Mouse (Mus musculus) forebrain, embryonic 16.5 days (tissue): ENCODE measurements at regions not wholly inside any gene's neighbourhood (a gene's known extent, or its start where the extent isn't known, plus 50 kb on each side); places are given as distances from the start of the nearest gene placed in this dataset.
"Not testable (repeated sequence)": the region's sequence is repeated elsewhere in the genome, so short reads cannot be mapped to it uniquely, and the experiment has no call there.

Experiments used
- ATAC-seq: fragments of 200-750 bp; cut with Nextera tagmentation; 2 replicates; pipeline ENCODE4 v1.8.0; 2017; ENCODE audit warnings: mild to moderate bottlenecking, moderate library complexity
- H3K27ac ChIP-seq: fragments of 300-500 bp; sonication (generic); 2 replicates; pipeline ENCODE4 v1.5.1; 2014; ENCODE audit warnings: low read length, control low read depth
- H3K27me3 ChIP-seq: fragments of 300-500 bp; sonication (generic); replicated peaks from 2 replicates; pipeline ENCODE4 v1.6.1; 2014; ENCODE audit warnings: low read length; ENCODE audit not compliant: control insufficient read depth, insufficient read depth
- H3K36me3 ChIP-seq: fragments of 300-500 bp; sonication (generic); 2 replicates; pipeline ENCODE4 v1.6.1; 2014; ENCODE audit not compliant: control insufficient read depth, insufficient read depth
- H3K4me1 ChIP-seq: fragments of 300-500 bp; sonication (generic); replicated peaks from 2 replicates; pipeline ENCODE4 v1.6.1; 2014; ENCODE audit warnings: low read length; ENCODE audit not compliant: control insufficient read depth, insufficient read depth
- H3K4me2 ChIP-seq: fragments of 300-500 bp; sonication (generic); 2 replicates; pipeline ENCODE4 v1.6.1; 2014; ENCODE audit warnings: mild to moderate bottlenecking, low read length, control low read depth
- H3K4me3 ChIP-seq: fragments of 300-500 bp; sonication (generic); replicated peaks from 2 replicates; pipeline ENCODE4 v1.5.1; 2014; ENCODE audit warnings: mild to moderate bottlenecking, low read length, control low read depth
- H3K9ac ChIP-seq: fragments of 300-500 bp; sonication (generic); replicated peaks from 2 replicates; pipeline ENCODE4 v1.6.1; 2014; ENCODE audit warnings: low read depth, low read length, control low read depth
- H3K9me3 ChIP-seq: fragments of 300-500 bp; sonication (generic); 2 replicates; pipeline ENCODE4 v1.6.1; 2016; ENCODE audit warnings: low read length; ENCODE audit not compliant: control insufficient read depth
- WGBS: fragments of 180-500 bp; shearing (Covaris S2); extraction: QIAGEN DNeasy Blood & Tissue Kit; methylation state at CpG from one replicate; pipeline ENCODE4 v1.1.7; 2014; 5-methylcytosine and 5-hydroxymethylcytosine counted together

DNA sequence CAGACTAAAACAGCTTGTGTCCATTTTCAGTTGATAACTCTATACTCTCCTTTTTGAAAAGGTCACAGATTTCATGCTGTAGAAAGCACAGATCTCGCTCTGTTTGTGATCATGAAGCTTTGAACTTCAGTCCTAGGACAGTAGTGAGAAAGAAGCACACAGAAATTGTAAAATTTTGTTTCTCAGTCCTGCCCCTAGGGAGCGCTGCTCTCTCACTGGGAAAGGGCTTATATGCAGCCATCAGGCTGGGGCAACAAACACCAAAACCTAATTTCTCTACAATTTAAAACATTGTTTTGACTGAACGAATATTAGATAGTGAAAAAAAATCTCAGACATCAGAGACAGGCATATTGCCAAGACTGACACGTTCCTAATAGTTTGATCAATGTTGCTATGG, 838.9 kb upstream of the Olfr1507 start:
- H3K4me2 ChIP-seq, H3K4me3 ChIP-seq, ATAC-seq, H3K36me3 ChIP-seq, H3K27me3 ChIP-seq, H3K9ac ChIP-seq, H3K27ac ChIP-seq, H3K4me1 ChIP-seq, H3K9me3 ChIP-seq: not testable (repeated sequence)
- no CpG with 5 or more reads among the region's 4 CpGs for WGBS

DNA sequence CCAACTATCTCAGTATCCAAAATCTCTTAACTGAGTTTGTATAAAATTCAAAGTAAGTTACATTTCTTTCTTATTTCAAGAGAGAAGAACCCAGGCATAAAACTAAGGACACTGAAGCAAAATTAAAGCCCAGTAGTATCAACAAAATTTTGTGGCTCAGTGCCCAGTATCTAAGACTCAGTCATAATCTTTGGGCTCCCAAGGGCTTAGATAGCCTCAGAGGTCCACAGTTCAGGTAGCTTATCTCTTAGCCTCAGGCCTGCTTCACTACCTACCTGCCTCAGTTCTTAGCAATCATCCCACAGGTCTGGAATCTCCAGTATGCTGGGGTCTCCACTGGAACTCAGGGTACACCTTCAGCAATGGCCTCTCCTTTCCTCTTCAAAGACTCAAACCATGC, 835.6 kb upstream of the Olfr1507 start:
- not testable (repeated sequence) for H3K9ac ChIP-seq, ATAC-seq, H3K27me3 ChIP-seq

DNA sequence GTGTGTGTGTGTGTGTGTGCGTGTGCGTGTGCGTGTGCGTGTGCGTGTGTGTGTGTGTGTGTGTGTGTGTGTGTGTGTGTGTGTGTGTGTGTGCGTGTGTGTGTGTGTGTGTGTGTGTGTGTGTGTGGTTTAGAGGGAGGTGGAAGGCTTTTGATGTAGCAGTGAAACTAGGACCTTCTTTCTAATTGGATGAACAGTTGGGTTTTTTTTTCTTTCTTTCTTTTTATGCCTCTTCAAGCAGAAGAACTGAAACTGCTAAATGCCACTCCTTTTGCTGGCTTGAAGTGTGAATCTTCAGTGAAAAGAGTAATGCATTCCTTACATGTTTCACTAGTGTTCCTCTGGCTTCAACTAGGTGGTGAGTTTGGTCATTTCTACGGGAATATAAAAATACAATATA, 828.8 kb upstream of the Olfr1507 start:
- not testable (repeated sequence) for H3K4me2 ChIP-seq, H3K27me3 ChIP-seq, H3K4me3 ChIP-seq, H3K9me3 ChIP-seq, H3K4me1 ChIP-seq, ATAC-seq, H3K36me3 ChIP-seq, H3K27ac ChIP-seq, H3K9ac ChIP-seq
- no CpG with 5 or more reads among the region's 7 CpGs for WGBS

More for the DNA sequence above, 835.6 kb upstream of the Olfr1507 start:
- H3K4me2 ChIP-seq, H3K4me1 ChIP-seq, H3K4me3 ChIP-seq, H3K27ac ChIP-seq, H3K9me3 ChIP-seq, H3K36me3 ChIP-seq: not testable (repeated sequence)

DNA sequence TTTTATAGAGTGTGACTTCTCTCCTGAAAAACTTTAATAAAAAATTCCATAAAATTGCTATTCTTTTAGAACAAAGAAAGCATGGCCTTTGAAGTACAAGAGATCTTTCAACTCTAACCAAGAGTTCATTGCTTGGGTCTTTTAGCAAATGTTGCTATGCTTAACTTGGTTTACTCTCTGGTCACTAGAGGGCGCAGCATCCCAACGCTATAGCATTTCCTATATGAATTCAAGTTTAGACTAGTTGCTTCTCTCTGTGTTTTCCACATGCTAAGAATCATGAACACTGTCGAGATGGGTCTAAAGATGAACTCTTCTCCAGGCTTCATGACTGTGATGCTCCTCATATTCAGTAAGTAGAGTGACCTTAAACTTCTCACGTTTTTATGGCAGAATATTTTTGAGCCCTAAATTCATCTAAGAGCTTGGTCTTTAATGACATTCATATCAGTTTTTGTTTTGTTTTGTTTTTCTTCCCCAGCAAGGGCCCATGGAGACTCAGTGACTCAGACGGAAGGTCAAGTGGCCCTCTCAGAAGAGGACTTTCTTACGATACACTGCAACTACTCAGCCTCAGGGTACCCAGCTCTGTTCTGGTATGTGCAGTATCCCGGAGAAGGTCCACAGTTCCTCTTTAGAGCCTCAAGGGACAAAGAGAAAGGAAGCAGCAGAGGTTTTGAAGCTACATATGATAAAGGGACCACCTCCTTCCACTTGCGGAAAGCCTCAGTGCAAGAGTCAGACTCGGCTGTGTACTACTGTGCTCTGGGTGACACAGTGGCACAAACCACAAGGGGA, 823.2 kb upstream of the Olfr1507 start:
- ATAC-seq, H3K4me1 ChIP-seq, H3K27ac ChIP-seq, H3K9ac ChIP-seq, H3K27me3 ChIP-seq, H3K36me3 ChIP-seq, H3K4me3 ChIP-seq, H3K4me2 ChIP-seq, H3K9me3 ChIP-seq: not testable (repeated sequence)
- WGBS: no CpG with 5 or more reads among the region's 9 CpGs

DNA sequence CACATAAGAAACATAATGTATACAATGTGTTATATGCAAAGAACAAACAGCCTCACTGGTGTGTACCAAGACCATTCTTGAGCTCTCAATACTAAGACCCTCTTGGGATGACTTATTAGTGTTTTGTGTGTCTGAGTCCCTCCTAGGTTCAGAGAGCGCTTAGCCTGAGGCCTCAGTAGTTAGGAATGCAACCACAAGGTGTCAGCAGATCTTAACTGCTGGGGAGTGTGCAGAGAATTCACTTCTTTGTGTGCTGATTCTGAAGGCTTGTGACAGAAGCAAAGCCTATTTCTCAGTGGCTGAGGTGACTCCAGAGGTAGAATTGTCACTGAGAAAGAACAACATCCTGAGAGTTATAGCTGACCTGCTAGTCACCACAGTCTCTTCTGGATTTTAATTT, 816.9 kb upstream of the Olfr1507 start:
- H3K36me3 ChIP-seq, H3K4me1 ChIP-seq, H3K4me2 ChIP-seq, H3K9me3 ChIP-seq, H3K27ac ChIP-seq, ATAC-seq, H3K9ac ChIP-seq, H3K27me3 ChIP-seq, H3K4me3 ChIP-seq: not testable (repeated sequence)
- 27% methylated on average over 1 of the region's 1 CpGs for WGBS

DNA sequence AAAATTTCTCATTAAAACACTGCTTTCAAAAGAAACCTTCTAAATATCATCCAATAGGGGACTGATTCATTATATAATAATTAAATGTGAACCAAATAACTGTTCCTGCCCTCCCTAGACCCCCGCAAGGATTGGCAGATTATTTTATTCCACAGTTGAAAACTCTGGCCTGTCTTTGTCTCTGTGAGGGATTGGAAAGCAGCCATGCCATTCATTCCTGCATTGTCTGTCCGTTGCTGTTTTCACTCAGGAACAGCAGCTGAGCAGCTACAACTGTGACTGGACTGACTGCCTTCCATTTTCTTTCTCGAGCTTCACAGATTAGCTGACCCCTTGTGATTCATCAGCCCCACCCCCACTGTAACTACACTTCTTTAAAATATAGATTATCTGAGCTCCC, 807.6 kb upstream of the Olfr1507 start:
- H3K4me1 ChIP-seq, H3K36me3 ChIP-seq, H3K4me3 ChIP-seq, H3K4me2 ChIP-seq, ATAC-seq, H3K27ac ChIP-seq, H3K27me3 ChIP-seq, H3K9me3 ChIP-seq, H3K9ac ChIP-seq: not testable (repeated sequence)
- no CpG with 5 or more reads among the region's 3 CpGs for WGBS

DNA sequence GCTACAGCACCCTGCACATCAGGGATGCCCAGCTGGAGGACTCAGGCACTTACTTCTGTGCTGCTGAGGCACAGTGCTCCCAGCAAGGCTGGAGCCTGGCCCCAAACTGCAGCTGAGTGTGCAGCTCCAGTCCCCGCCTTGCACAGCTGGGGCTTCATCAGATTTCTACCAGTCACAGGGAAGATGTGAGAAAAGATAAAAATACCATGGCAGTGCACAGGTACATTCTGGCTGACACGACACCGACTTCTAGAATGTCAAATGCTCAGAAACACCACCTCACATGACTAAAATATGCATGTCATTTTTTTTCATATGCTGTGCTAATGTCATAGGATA, 806.9 kb upstream of the Olfr1507 start:
- no CpG with 5 or more reads among the region's 3 CpGs for WGBS
- not testable (repeated sequence) for H3K27me3 ChIP-seq, H3K4me1 ChIP-seq, H3K4me3 ChIP-seq, H3K27ac ChIP-seq, H3K9me3 ChIP-seq, H3K36me3 ChIP-seq, H3K9ac ChIP-seq, H3K4me2 ChIP-seq
- ATAC-seq: peak; percentile 43; the same call in 1 of the 2 replicates

DNA sequence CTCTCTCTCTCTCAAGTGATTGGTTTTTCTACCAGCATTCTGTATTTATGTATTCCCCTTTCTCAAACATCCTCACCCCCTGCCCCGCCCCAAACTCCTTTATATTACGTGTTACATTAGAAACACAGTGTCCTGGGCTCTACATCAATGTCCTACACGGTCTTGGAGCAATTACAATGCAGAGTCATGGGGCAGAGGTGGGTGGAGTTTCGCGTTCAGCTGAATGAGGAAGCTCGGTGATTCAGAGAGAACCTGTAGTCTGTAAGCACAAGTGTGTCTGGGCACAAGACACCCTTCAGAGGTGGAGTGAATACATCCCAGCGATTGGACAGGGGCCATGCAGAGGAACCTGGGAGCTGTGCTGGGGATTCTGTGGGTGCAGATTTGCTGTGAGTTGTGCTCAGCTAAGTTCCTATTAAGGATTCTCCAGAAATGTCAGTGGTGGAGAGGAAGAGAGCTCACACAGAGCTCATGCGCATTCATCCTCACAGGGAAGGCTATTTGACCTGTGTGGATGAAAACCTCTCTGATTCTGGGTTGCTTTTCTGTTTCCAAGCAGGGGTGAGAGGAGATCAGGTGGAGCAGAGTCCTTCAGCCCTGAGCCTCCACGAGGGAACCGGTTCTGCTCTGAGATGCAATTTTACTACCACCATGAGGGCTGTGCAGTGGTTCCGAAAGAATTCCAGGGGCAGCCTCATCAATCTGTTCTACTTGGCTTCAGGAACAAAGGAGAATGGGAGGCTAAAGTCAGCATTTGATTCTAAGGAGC, 806.4 kb upstream of the Olfr1507 start:
- WGBS: no CpG with 5 or more reads among the region's 11 CpGs
- H3K27ac ChIP-seq, H3K36me3 ChIP-seq, H3K4me3 ChIP-seq, H3K4me2 ChIP-seq, H3K27me3 ChIP-seq, H3K9ac ChIP-seq, H3K9me3 ChIP-seq, H3K4me1 ChIP-seq: not testable (repeated sequence)
- peak; percentile 33; the same call in 1 of the 2 replicates for ATAC-seq

DNA sequence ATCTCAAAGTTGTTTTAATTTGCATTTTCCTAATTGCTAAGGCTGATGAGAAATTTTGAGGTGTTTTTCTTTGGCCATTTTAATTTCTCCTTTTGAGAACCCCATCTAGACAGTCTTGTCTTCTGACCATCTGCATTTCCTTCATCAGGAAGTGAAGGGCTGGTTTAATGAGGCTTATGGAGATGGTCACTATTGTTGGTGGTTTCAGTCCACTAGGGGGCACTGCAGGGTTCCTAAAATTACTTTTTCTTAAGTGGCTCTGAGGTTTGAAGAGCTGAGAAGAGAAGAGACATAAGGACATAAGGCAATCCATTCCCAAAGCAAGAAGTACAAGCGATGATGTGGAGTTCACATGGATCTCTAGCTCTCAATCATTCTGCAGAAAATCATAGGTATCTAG, 805.6 kb upstream of the Olfr1507 start:
- H3K36me3 ChIP-seq, H3K27ac ChIP-seq, H3K9ac ChIP-seq, ATAC-seq, H3K4me2 ChIP-seq, H3K27me3 ChIP-seq, H3K4me3 ChIP-seq, H3K9me3 ChIP-seq, H3K4me1 ChIP-seq: not testable (repeated sequence)
- WGBS: 53% methylated on average over 1 of the region's 1 CpGs
